Mouse (Mus musculus) midbrain, embryonic 14.5 days (tissue): ENCODE measurements around the gene Armcx6. TPM values are rescaled to one million over a fixed set of nuclear protein-coding genes. Genes with fewer than 3 reads are reported as not detected.
"Not testable (repeated sequence)": the region's sequence is repeated elsewhere in the genome, so short reads cannot be mapped to it uniquely, and the experiment has no call there.

ENCODE experiments used
- ATAC-seq: fragments of 200-750 bp; cut with Nextera tagmentation; 2 replicates; pipeline ENCODE4 v1.8.0; 2017; ENCODE audit warnings: moderate number of reproducible peaks, moderate library complexity; ENCODE audit not compliant: low FRiP score, low TSS enrichment
- DNase-seq: peaks from one replicate; pipeline ENCODE4 v3.0.0-alpha.2; 2015
- H3K27ac ChIP-seq: fragments of 300-500 bp; sonication (generic); replicated peaks from 2 replicates; pipeline ENCODE4 v1.5.1; 2014; ENCODE audit warnings: mild to moderate bottlenecking, low read depth, low read length, moderate library complexity
- H3K27me3 ChIP-seq: fragments of 300-500 bp; sonication (generic); 2 replicates; pipeline ENCODE4 v1.6.1; 2014; ENCODE audit warnings: low read length, control low read depth, mixed read lengths; ENCODE audit not compliant: control insufficient read depth, insufficient read depth
- H3K36me3 ChIP-seq: fragments of 300-500 bp; sonication (generic); 2 replicates; pipeline ENCODE4 v1.6.1; 2014; ENCODE audit warnings: low read length, control low read depth; ENCODE audit not compliant: control insufficient read depth, insufficient read depth
- H3K4me1 ChIP-seq: fragments of 300-500 bp; sonication (generic); 2 replicates; pipeline ENCODE4 v1.6.1; 2014; ENCODE audit warnings: mild to moderate bottlenecking, antibody characterized with exemption, low read length, control low read depth; ENCODE audit not compliant: control insufficient read depth, insufficient read depth
- H3K4me2 ChIP-seq: fragments of 300-500 bp; sonication (generic); 2 replicates; pipeline ENCODE4 v1.6.1; 2014; ENCODE audit warnings: mild to moderate bottlenecking, low read length, moderate library complexity
- H3K4me3 ChIP-seq: fragments of 300-500 bp; sonication (generic); replicated peaks from 2 replicates; pipeline ENCODE4 v1.5.1; 2014; ENCODE audit warnings: low read depth, low read length
- H3K9ac ChIP-seq: fragments of 300-500 bp; sonication (generic); replicated peaks from 2 replicates; pipeline ENCODE4 v1.6.1; 2014; ENCODE audit warnings: mild to moderate bottlenecking, low read length, moderate library complexity
- H3K9me3 ChIP-seq: fragments of 300-500 bp; sonication (generic); 2 replicates; pipeline ENCODE4 v1.6.1; 2016; ENCODE audit warnings: low read length, control low read depth, mixed read lengths; ENCODE audit not compliant: control insufficient read depth
- WGBS: fragments of 180-500 bp; shearing (Covaris S2); extraction: QIAGEN DNeasy Blood & Tissue Kit; methylation state at CpG from one replicate; pipeline ENCODE4 v1.1.7; 2014; 5-methylcytosine and 5-hydroxymethylcytosine counted together
- polyA plus RNA-seq: library from polyadenylated mRNA; unstranded; fragments of >200 nt; fragmentation: Nextera tagmentation; extraction: Ambion mirVana; gene quantifications from 2 replicates; pipeline ENCODE4 v1.2.1, GENCODE M21; 2014

Armcx6 gene
- polyA plus RNA-seq: 38.1 and 41.8 TPM in 2 replicates

- ATAC-seq (peak; percentile 91), DNase-seq (peak; percentile 88)
- no peaks in the 10 kb centered on the region for H3K36me3 ChIP-seq
- H3K27ac ChIP-seq: peak within 1 kb of the TSS; percentile 81
- H3K27me3 ChIP-seq: no peaks in the 10 kb centered on the region; the same call in 1 of the 2 replicates
- H3K9ac ChIP-seq: peak within 1 kb of the TSS; percentile 67
- WGBS: 20% methylated on average over 36 of the region's 36 CpGs
- H3K9me3 ChIP-seq: no peaks in the 10 kb centered on the region
- peak within 1 kb of the TSS; percentile 59 for H3K4me2 ChIP-seq
- H3K4me1 ChIP-seq: peaks cover 4% of the 10 kb centered on the region; the same call in 1 of the 2 replicates
- peak within 1 kb of the TSS; percentile 50 for H3K4me3 ChIP-seq
Measured at GRCm38 (mm10) chrX:134750764-134751592, at the start of gene Armcx6. Armcx6 (minus strand) TSS chrX:134751417.

GRCm38 (mm10) chrX:134787728-134788127, 36.5 kb upstream of the Armcx6 start:
- H3K9me3 ChIP-seq: no peaks in the 10 kb centered on the region
- no peak overlapping the region for H3K4me3 ChIP-seq
- no peaks in the 10 kb centered on the region for H3K36me3 ChIP-seq
- H3K4me2 ChIP-seq: no peak overlapping the region
- no peaks in the 10 kb centered on the region for H3K27me3 ChIP-seq
- DNase-seq: no peak
- no peak for ATAC-seq
- H3K4me1 ChIP-seq: no peaks in the 10 kb centered on the region
- 77% methylated on average over 4 of the region's 4 CpGs for WGBS
- no peak overlapping the region for H3K27ac ChIP-seq
- H3K9ac ChIP-seq: no peak overlapping the region

- not testable (repeated sequence) for H3K36me3 ChIP-seq, H3K9ac ChIP-seq, ATAC-seq, H3K9me3 ChIP-seq, H3K27ac ChIP-seq, H3K27me3 ChIP-seq, H3K4me3 ChIP-seq, DNase-seq, H3K4me1 ChIP-seq, H3K4me2 ChIP-seq
- WGBS: 47% methylated on average over 4 of the region's 4 CpGs
Measured at GRCm38 (mm10) chrX:134763428-134764198, 12.4 kb upstream of the Armcx6 start.

- WGBS: 28% methylated on average over 13 of the region's 13 CpGs
- Histone ChIP-seq H3K9ac (peak overlapping the region; percentile 60), H3K4me3 (peak overlapping the region; percentile 56), H3K4me2 (peak overlapping the region; percentile 52), H3K36me3 (no peaks in the 10 kb centered on the region), H3K4me1 (0 out of 2 replicates have a peak, but pooled peaks cover 4% of the 10 kb centered on the region), H3K27me3 (no peaks in the 10 kb centered on the region), H3K9me3 (no peaks in the 10 kb centered on the region), H3K27ac (peak overlapping the region; percentile 52; the same call in 1 of the 2 replicates)
- DNase-seq (peak; percentile 41), ATAC-seq (peak; percentile 58)
Measured at GRCm38 (mm10) chrX:134757293-134757995, 6.2 kb upstream of the Armcx6 start.

GRCm38 (mm10) chrX:134756434-134757292, 5.4 kb upstream of the Armcx6 start, which contains the start of gene Armcx3:
Armcx3 (plus strand) TSS chrX:134756595.
- Histone ChIP-seq H3K4me3 (peak within 1 kb of the TSS; percentile 56), H3K4me2 (peak within 1 kb of the TSS; percentile 52), H3K36me3 (no peaks in the 10 kb centered on the region), H3K27me3 (no peaks in the 10 kb centered on the region; the same call in 1 of the 2 replicates), H3K4me1 (0 out of 2 replicates have a peak, but pooled peaks cover 4% of the 10 kb centered on the region), H3K9me3 (no peaks in the 10 kb centered on the region), H3K9ac (peak within 1 kb of the TSS; percentile 60), H3K27ac (peak within 1 kb of the TSS; percentile 52)
- ATAC-seq: peak; percentile 89
- WGBS: 28% methylated on average over 45 of the region's 46 CpGs
- peak; percentile 82 for DNase-seq

- Histone ChIP-seq H3K27me3 (no peaks in the 10 kb centered on the region; the same call in 1 of the 2 replicates), H3K9me3 (no peaks in the 10 kb centered on the region), H3K4me1 (peaks cover 4% of the 10 kb centered on the region; the same call in 1 of the 2 replicates), H3K4me2 (no peak overlapping the region), H3K36me3 (no peaks in the 10 kb centered on the region), H3K4me3 (no peak overlapping the region), H3K9ac (no peak overlapping the region), H3K27ac (no peak overlapping the region)
- DNase-seq (no peak), ATAC-seq (no peak)
- WGBS: 29% methylated on average over 4 of the region's 4 CpGs
Measured at GRCm38 (mm10) chrX:134752584-134752983, 1.4 kb upstream of the Armcx6 start.

GRCm38 (mm10) chrX:134751910-134752309, 693 bp upstream of the Armcx6 start:
- H3K4me2 ChIP-seq: no peak overlapping the region
- H3K9ac ChIP-seq: no peak overlapping the region
- H3K36me3 ChIP-seq: no peaks in the 10 kb centered on the region
- H3K27me3 ChIP-seq: no peaks in the 10 kb centered on the region; the same call in 1 of the 2 replicates
- DNase-seq: no peak
- no peaks in the 10 kb centered on the region for H3K9me3 ChIP-seq
- no peak for ATAC-seq
- 66% methylated on average over 2 of the region's 2 CpGs for WGBS
- peaks cover 4% of the 10 kb centered on the region; the same call in 1 of the 2 replicates for H3K4me1 ChIP-seq
- no peak overlapping the region for H3K4me3 ChIP-seq
- no peak overlapping the region for H3K27ac ChIP-seq
